Mouse (Mus musculus) midbrain, embryonic 14.5 days (tissue): ENCODE results near the gene Nckap1. TPM values are rescaled to one million over a fixed set of nuclear protein-coding genes. Genes with fewer than 3 reads are reported as not detected.

ENCODE experiments used
- ATAC-seq: fragments of 200-750 bp; cut with Nextera tagmentation; 2 replicates; pipeline ENCODE4 v1.8.0; 2017; ENCODE audit warnings: moderate number of reproducible peaks, moderate library complexity; ENCODE audit not compliant: low FRiP score, low TSS enrichment
- DNase-seq: peaks from one replicate; pipeline ENCODE4 v3.0.0-alpha.2; 2015
- H3K27ac ChIP-seq: fragments of 300-500 bp; sonication (generic); replicated peaks from 2 replicates; pipeline ENCODE4 v1.5.1; 2014; ENCODE audit warnings: mild to moderate bottlenecking, low read depth, low read length, moderate library complexity
- H3K27me3 ChIP-seq: fragments of 300-500 bp; sonication (generic); 2 replicates; pipeline ENCODE4 v1.6.1; 2014; ENCODE audit warnings: low read length, control low read depth, mixed read lengths; ENCODE audit not compliant: control insufficient read depth, insufficient read depth
- H3K36me3 ChIP-seq: fragments of 300-500 bp; sonication (generic); 2 replicates; pipeline ENCODE4 v1.6.1; 2014; ENCODE audit warnings: low read length, control low read depth; ENCODE audit not compliant: control insufficient read depth, insufficient read depth
- H3K4me1 ChIP-seq: fragments of 300-500 bp; sonication (generic); 2 replicates; pipeline ENCODE4 v1.6.1; 2014; ENCODE audit warnings: mild to moderate bottlenecking, antibody characterized with exemption, low read length, control low read depth; ENCODE audit not compliant: control insufficient read depth, insufficient read depth
- H3K4me2 ChIP-seq: fragments of 300-500 bp; sonication (generic); 2 replicates; pipeline ENCODE4 v1.6.1; 2014; ENCODE audit warnings: mild to moderate bottlenecking, low read length, moderate library complexity
- H3K4me3 ChIP-seq: fragments of 300-500 bp; sonication (generic); replicated peaks from 2 replicates; pipeline ENCODE4 v1.5.1; 2014; ENCODE audit warnings: low read depth, low read length
- H3K9ac ChIP-seq: fragments of 300-500 bp; sonication (generic); replicated peaks from 2 replicates; pipeline ENCODE4 v1.6.1; 2014; ENCODE audit warnings: mild to moderate bottlenecking, low read length, moderate library complexity
- H3K9me3 ChIP-seq: fragments of 300-500 bp; sonication (generic); 2 replicates; pipeline ENCODE4 v1.6.1; 2016; ENCODE audit warnings: low read length, control low read depth, mixed read lengths; ENCODE audit not compliant: control insufficient read depth
- WGBS: fragments of 180-500 bp; shearing (Covaris S2); extraction: QIAGEN DNeasy Blood & Tissue Kit; methylation state at CpG from one replicate; pipeline ENCODE4 v1.1.7; 2014; 5-methylcytosine and 5-hydroxymethylcytosine counted together
- polyA plus RNA-seq: library from polyadenylated mRNA; unstranded; fragments of >200 nt; fragmentation: Nextera tagmentation; extraction: Ambion mirVana; gene quantifications from 2 replicates; pipeline ENCODE4 v1.2.1, GENCODE M21; 2014

The Nckap1 gene
- polyA plus RNA-seq, 1 experiment from 2014 or later, result 94.7 TPM

GRCm38 (mm10) chr2:80570656-80571055 lies 10.5 kb downstream of the Nckap1 start:
- Histone ChIP-seq H3K9me3 (no peaks in the 10 kb centered on the region), H3K4me3 (no peak overlapping the region), H3K36me3 (peaks cover 4% of the 10 kb centered on the region), H3K4me2 (no peak overlapping the region), H3K9ac (no peak overlapping the region), H3K27me3 (no peaks in the 10 kb centered on the region), H3K27ac (no peak overlapping the region), H3K4me1 (no peaks in the 10 kb centered on the region)
- DNase-seq (no peak), ATAC-seq (no peak)
- 78% methylated on average over 4 of the region's 4 CpGs for WGBS

DNA sequence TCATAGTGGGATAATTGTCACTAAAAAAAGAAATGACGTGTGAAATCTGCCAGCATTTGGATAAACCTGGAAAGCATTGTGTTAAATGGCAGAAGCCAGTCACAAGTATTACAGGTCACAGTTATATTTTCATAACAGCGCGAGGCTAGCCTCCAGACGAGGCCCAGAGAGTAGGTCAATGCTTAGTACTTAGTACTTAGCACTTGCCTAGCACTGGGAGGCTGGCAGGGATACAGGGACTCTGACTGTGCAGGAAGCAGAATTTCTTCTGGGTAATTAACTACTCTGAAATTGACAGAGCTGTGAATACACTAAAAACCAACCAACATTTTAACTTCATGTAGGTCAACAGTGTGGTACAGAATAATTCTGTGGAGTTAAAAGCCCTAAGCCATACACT lies 13.8 kb downstream of the Nckap1 start:
- Histone ChIP-seq H3K27ac (no peak overlapping the region), H3K9me3 (no peaks in the 10 kb centered on the region), H3K4me1 (no peaks in the 10 kb centered on the region), H3K9ac (no peak overlapping the region), H3K27me3 (no peaks in the 10 kb centered on the region), H3K4me3 (no peak overlapping the region), H3K4me2 (no peak overlapping the region), H3K36me3 (peaks cover 4% of the 10 kb centered on the region)
- no peak for DNase-seq
- no peak for ATAC-seq
- WGBS, result 94% methylated on average over 4 of the region's 4 CpGs

DNA sequence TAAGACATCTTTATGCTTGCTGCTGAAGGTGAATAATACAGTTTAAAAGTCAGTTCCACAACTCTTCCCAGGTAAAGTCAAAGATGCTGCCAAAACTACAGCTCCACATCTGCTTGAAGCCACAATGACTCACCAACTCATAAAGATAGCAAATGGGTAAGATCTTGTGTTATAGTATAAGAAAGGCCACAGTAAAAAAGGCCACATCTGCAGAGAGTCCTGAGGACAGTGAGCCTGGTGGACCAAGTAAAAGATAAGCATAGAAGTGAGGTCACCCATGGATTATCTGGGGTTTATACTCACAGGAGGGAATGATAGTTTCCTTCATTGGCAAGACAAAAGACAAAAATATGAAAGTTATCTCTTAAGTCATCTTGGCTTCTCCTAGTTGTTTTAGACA lies 18.9 kb downstream of the Nckap1 start:
- no peak overlapping the region for H3K27ac ChIP-seq
- H3K4me3 ChIP-seq, result no peak overlapping the region
- H3K4me1 ChIP-seq, result no peaks in the 10 kb centered on the region
- H3K9me3 ChIP-seq, result no peaks in the 10 kb centered on the region
- 0 out of 2 replicates have a peak, but pooled peaks cover 12% of the 10 kb centered on the region for H3K36me3 ChIP-seq
- no peak for ATAC-seq
- H3K9ac ChIP-seq, result no peak overlapping the region
- H3K27me3 ChIP-seq, result no peaks in the 10 kb centered on the region
- no peak for DNase-seq
- H3K4me2 ChIP-seq, result no peak overlapping the region

DNA sequence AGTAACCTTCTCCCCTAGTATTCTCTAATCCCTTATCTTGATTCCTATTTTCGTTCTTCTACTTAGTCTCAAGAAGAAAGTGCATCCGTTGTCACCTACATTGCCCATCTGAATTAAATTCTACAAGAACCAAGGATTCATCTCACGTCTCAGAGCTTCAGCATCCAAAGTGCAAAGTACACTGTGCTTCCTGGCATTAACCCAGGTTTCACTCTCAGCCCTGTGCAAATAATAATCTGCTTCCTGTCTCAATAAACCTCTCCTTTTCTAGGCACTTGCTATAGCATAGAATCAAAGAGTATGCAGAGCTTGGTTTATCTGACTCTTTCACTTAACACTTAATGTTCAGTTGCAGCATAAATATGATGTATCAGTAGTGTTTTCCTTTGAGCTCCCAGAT lies 19.7 kb downstream of the Nckap1 start:
- H3K9me3 ChIP-seq, result no peaks in the 10 kb centered on the region
- 88% methylated on average over 3 of the region's 3 CpGs for WGBS

GRCm38 (mm10) chr2:80560773-80561172 lies 20.4 kb downstream of the Nckap1 start:
- 92% methylated on average over 5 of the region's 5 CpGs for WGBS
- no peak for ATAC-seq
- Histone ChIP-seq H3K4me3 (no peak overlapping the region), H3K4me1 (no peaks in the 10 kb centered on the region), H3K9ac (no peak overlapping the region), H3K27me3 (no peaks in the 10 kb centered on the region), H3K9me3 (no peaks in the 10 kb centered on the region), H3K36me3 (0 out of 2 replicates have a peak, but pooled peaks cover 12% of the 10 kb centered on the region), H3K4me2 (no peak overlapping the region), H3K27ac (no peak overlapping the region)
- no peak for DNase-seq

More for the DNA sequence above, 19.7 kb downstream of the Nckap1 start:
- H3K27me3 ChIP-seq, result no peaks in the 10 kb centered on the region
- H3K9ac ChIP-seq, result no peak overlapping the region
- DNase-seq (no peak), ATAC-seq (no peak)
- no peaks in the 10 kb centered on the region for H3K4me1 ChIP-seq
- H3K27ac ChIP-seq, result no peak overlapping the region
- 0 out of 2 replicates have a peak, but pooled peaks cover 12% of the 10 kb centered on the region for H3K36me3 ChIP-seq
- no peak overlapping the region for H3K4me2 ChIP-seq
- no peak overlapping the region for H3K4me3 ChIP-seq

DNA sequence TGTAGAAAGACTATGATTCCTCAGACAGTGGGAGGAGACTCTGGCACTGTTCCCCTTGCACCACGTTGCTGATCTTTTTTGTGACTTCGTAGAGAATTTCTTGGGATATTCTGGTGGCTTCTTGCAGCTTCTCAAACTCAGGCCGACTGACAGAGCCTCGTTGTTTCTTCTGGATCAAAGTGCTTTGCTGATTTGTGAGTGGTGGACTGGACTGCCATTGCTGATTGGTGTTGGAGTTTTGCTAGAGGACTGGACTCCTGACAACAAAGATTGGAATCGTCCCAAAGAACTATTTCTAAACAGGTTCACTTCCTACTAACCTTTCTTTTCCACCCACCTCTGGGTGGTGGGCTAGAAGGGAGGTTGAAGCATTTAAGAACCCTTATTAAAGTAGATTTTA lies 21.5 kb downstream of the Nckap1 start:
- Histone ChIP-seq H3K4me1 (no peaks in the 10 kb centered on the region), H3K4me3 (no peak overlapping the region), H3K9me3 (no peaks in the 10 kb centered on the region), H3K9ac (no peak overlapping the region), H3K27ac (no peak overlapping the region), H3K27me3 (no peaks in the 10 kb centered on the region), H3K4me2 (no peak overlapping the region), H3K36me3 (0 out of 2 replicates have a peak, but pooled peaks cover 12% of the 10 kb centered on the region)
- ATAC-seq (no peak), DNase-seq (no peak)
- 91% methylated on average over 5 of the region's 5 CpGs for WGBS

GRCm38 (mm10) chr2:80554442-80554841 lies 26.7 kb downstream of the Nckap1 start:
- 96% methylated on average over 4 of the region's 4 CpGs for WGBS
- DNase-seq (no peak), ATAC-seq (no peak)

GRCm38 (mm10) chr2:80549704-80550103 lies 31.5 kb downstream of the Nckap1 start:
- Histone ChIP-seq H3K4me3 (no peak overlapping the region), H3K27me3 (no peaks in the 10 kb centered on the region), H3K36me3 (peaks cover 77% of the 10 kb centered on the region), H3K4me1 (no peaks in the 10 kb centered on the region), H3K4me2 (no peak overlapping the region), H3K9ac (no peak overlapping the region), H3K27ac (no peak overlapping the region), H3K9me3 (no peaks in the 10 kb centered on the region)
- 91% methylated on average over 4 of the region's 4 CpGs for WGBS
- ATAC-seq (no peak), DNase-seq (no peak)

More at GRCm38 (mm10) chr2:80554442-80554841, 26.7 kb downstream of the Nckap1 start:
- Histone ChIP-seq H3K4me1 (no peaks in the 10 kb centered on the region), H3K9ac (no peak overlapping the region), H3K36me3 (peaks cover 50% of the 10 kb centered on the region), H3K9me3 (no peaks in the 10 kb centered on the region), H3K4me2 (no peak overlapping the region), H3K4me3 (no peak overlapping the region), H3K27ac (no peak overlapping the region), H3K27me3 (no peaks in the 10 kb centered on the region)

DNA sequence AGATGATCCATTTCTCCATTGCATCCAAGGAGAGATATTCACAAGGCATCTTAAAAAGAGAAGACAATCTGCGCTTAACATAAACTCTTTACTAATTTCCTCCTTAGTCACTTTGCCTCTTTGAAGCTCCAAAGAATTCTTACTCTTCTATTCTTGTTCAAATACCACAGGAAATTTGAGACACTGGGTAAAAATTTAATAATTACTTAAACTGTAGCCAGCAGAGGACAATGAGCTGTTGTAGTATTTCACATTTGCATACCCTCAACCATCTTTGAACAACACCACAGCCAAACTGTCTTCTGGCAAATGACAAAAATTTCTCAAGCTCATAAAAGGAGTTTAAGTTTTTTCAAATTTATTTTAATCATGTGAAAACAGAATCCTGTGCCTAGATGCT lies 33.3 kb downstream of the Nckap1 start:
- no peak for ATAC-seq
- no peak overlapping the region for H3K9ac ChIP-seq
- DNase-seq, result no peak
- peaks cover 83% of the 10 kb centered on the region for H3K36me3 ChIP-seq
- 93% methylated on average over 1 of the region's 1 CpGs for WGBS
- no peaks in the 10 kb centered on the region for H3K4me1 ChIP-seq
- no peaks in the 10 kb centered on the region for H3K9me3 ChIP-seq
- no peaks in the 10 kb centered on the region for H3K27me3 ChIP-seq
- no peak overlapping the region for H3K4me2 ChIP-seq
- H3K4me3 ChIP-seq, result no peak overlapping the region
- H3K27ac ChIP-seq, result no peak overlapping the region
